Mouse (Mus musculus): ENCODE measurements around the gene Trappc12. TPM values are rescaled to one million over a fixed set of nuclear protein-coding genes. Genes with fewer than 3 reads are reported as not detected.

Trappc12 gene
- polyA plus RNA-seq, 1 experiment from 2014 or later: 41.9 TPM

GRCm38 (mm10) chr12:28727061-28727460, 23.2 kb downstream of the Trappc12 start:
- no peaks in the 10 kb centered on the region for H3K27me3 ChIP-seq
- H3K36me3 ChIP-seq: peaks cover 42% of the 10 kb centered on the region
- no peak overlapping the region for H3K9ac ChIP-seq
- H3K27ac ChIP-seq: no peak overlapping the region
- no peak overlapping the region for H3K4me2 ChIP-seq
- no peaks in the 10 kb centered on the region for H3K9me3 ChIP-seq
- no peak overlapping the region for H3K4me3 ChIP-seq
- ATAC-seq (ENCODE audit: low FRiP score): no peak
- peaks cover 7% of the 10 kb centered on the region; the same call in 1 of the 2 replicates for H3K4me1 ChIP-seq (replicated peaks)
- WGBS: 93% methylated on average over 5 of the region's 5 CpGs

- H3K27ac ChIP-seq: no peak overlapping the region
- no peak overlapping the region for H3K4me2 ChIP-seq
- ATAC-seq (ENCODE audit: low FRiP score): no peak
- H3K36me3 ChIP-seq: peaks cover 42% of the 10 kb centered on the region
- H3K4me1 ChIP-seq (replicated peaks): peaks cover 7% of the 10 kb centered on the region; the same call in 1 of the 2 replicates
- H3K9ac ChIP-seq: no peak overlapping the region
- no peak overlapping the region for H3K4me3 ChIP-seq
- WGBS: 94% methylated on average over 4 of the region's 4 CpGs
- no peaks in the 10 kb centered on the region for H3K9me3 ChIP-seq
- H3K27me3 ChIP-seq: no peaks in the 10 kb centered on the region
Measured at GRCm38 (mm10) chr12:28726204-28726603, 24.1 kb downstream of the Trappc12 start.

- H3K36me3 ChIP-seq: peaks cover 46% of the 10 kb centered on the region
- 68% methylated on average over 3 of the region's 3 CpGs for WGBS
- ATAC-seq (ENCODE audit: low FRiP score): no peak
- H3K4me1 ChIP-seq (replicated peaks): peaks cover 7% of the 10 kb centered on the region; the same call in 1 of the 2 replicates
- H3K9ac ChIP-seq: no peak overlapping the region
- H3K27me3 ChIP-seq: no peaks in the 10 kb centered on the region
- H3K4me3 ChIP-seq: no peak overlapping the region
- H3K27ac ChIP-seq: peak overlapping the region; percentile 52; the same call in 1 of the 2 replicates
- no peaks in the 10 kb centered on the region for H3K9me3 ChIP-seq
- no peak overlapping the region for H3K4me2 ChIP-seq
Measured at GRCm38 (mm10) chr12:28724366-28724765, 25.9 kb downstream of the Trappc12 start.

- 87% methylated on average over 2 of the region's 2 CpGs for WGBS
- ATAC-seq (ENCODE audit: low FRiP score): no peak
- H3K36me3 ChIP-seq: peaks cover 57% of the 10 kb centered on the region
- H3K4me2 ChIP-seq: no peak overlapping the region
- no peak overlapping the region for H3K9ac ChIP-seq
- no peaks in the 10 kb centered on the region for H3K9me3 ChIP-seq
- H3K4me3 ChIP-seq: no peak overlapping the region
- H3K27me3 ChIP-seq: no peaks in the 10 kb centered on the region
- H3K4me1 ChIP-seq (replicated peaks): no peaks in the 10 kb centered on the region; the same call in 1 of the 2 replicates
- H3K27ac ChIP-seq: no peak overlapping the region
Measured at GRCm38 (mm10) chr12:28718106-28718505, 32.2 kb downstream of the Trappc12 start.

- H3K36me3 ChIP-seq: peaks cover 60% of the 10 kb centered on the region
- 57% methylated on average over 2 of the region's 2 CpGs for WGBS
Measured at GRCm38 (mm10) chr12:28717066-28717465, 33.2 kb downstream of the Trappc12 start.

GRCm38 (mm10) chr12:28714822-28715632, 35.2 kb downstream of the Trappc12 start:
- no peak overlapping the region for H3K27ac ChIP-seq
- 87% methylated on average over 24 of the region's 24 CpGs for WGBS
- H3K9me3 ChIP-seq: no peaks in the 10 kb centered on the region
- no peaks in the 10 kb centered on the region for H3K27me3 ChIP-seq
- H3K36me3 ChIP-seq: peaks cover 60% of the 10 kb centered on the region
- H3K9ac ChIP-seq: no peak overlapping the region
- H3K4me1 ChIP-seq (replicated peaks): peaks cover 15% of the 10 kb centered on the region
- ATAC-seq (ENCODE audit: low FRiP score): no peak
- no peak overlapping the region for H3K4me3 ChIP-seq
- no peak overlapping the region for H3K4me2 ChIP-seq

More at GRCm38 (mm10) chr12:28717066-28717465, 33.2 kb downstream of the Trappc12 start:
- Histone ChIP-seq H3K9ac (no peak overlapping the region), H3K27ac (no peak overlapping the region), H3K4me3 (no peak overlapping the region), H3K27me3 (no peaks in the 10 kb centered on the region), H3K4me1 (replicated peaks) (no peaks in the 10 kb centered on the region; the same call in 1 of the 2 replicates), H3K9me3 (no peaks in the 10 kb centered on the region), H3K4me2 (no peak overlapping the region)
- no peak for ATAC-seq (ENCODE audit: low FRiP score)

- 65% methylated on average over 22 of the region's 22 CpGs for WGBS
- H3K27ac ChIP-seq: peak overlapping the region; percentile 79
- H3K36me3 ChIP-seq: peaks cover 64% of the 10 kb centered on the region
- no peaks in the 10 kb centered on the region for H3K27me3 ChIP-seq
- no peak overlapping the region for H3K4me2 ChIP-seq
- no peaks in the 10 kb centered on the region for H3K9me3 ChIP-seq
- peak overlapping the region; percentile 51; the same call in 1 of the 2 replicates for H3K9ac ChIP-seq
- ATAC-seq (ENCODE audit: low FRiP score): peak; percentile 52; the same call in 1 of the 2 replicates
- no peak overlapping the region for H3K4me3 ChIP-seq
- H3K4me1 ChIP-seq (replicated peaks): peaks cover 20% of the 10 kb centered on the region
Measured at GRCm38 (mm10) chr12:28710566-28711185, 39.6 kb downstream of the Trappc12 start.

GRCm38 (mm10) chr12:28708154-28708553, 42.1 kb downstream of the Trappc12 start:
- H3K27me3 ChIP-seq: no peaks in the 10 kb centered on the region
- peaks cover 59% of the 10 kb centered on the region for H3K36me3 ChIP-seq
- 87% methylated on average over 4 of the region's 4 CpGs for WGBS
- no peak for ATAC-seq (ENCODE audit: low FRiP score)
- no peaks in the 10 kb centered on the region for H3K9me3 ChIP-seq
- no peak overlapping the region for H3K4me2 ChIP-seq
- H3K4me3 ChIP-seq: no peak overlapping the region
- no peak overlapping the region; the same call in 1 of the 2 replicates for H3K9ac ChIP-seq
- H3K4me1 ChIP-seq (replicated peaks): peaks cover 34% of the 10 kb centered on the region
- no peak overlapping the region for H3K27ac ChIP-seq

- peaks cover 31% of the 10 kb centered on the region for H3K36me3 ChIP-seq
- H3K9ac ChIP-seq: peak overlapping the region; percentile 68; the same call in 1 of the 2 replicates
- peaks cover 38% of the 10 kb centered on the region for H3K4me1 ChIP-seq (replicated peaks)
- H3K4me2 ChIP-seq: no peak overlapping the region
- no peaks in the 10 kb centered on the region for H3K27me3 ChIP-seq
- H3K9me3 ChIP-seq: no peaks in the 10 kb centered on the region
- no peak overlapping the region for H3K27ac ChIP-seq
- H3K4me3 ChIP-seq: no peak overlapping the region
- no peak for ATAC-seq (ENCODE audit: low FRiP score)
- 87% methylated on average over 6 of the region's 6 CpGs for WGBS
Measured at GRCm38 (mm10) chr12:28705204-28705603, 45.1 kb downstream of the Trappc12 start.

GRCm38 (mm10) chr12:28704381-28704780, 45.9 kb downstream of the Trappc12 start:
- Histone ChIP-seq H3K9me3 (no peaks in the 10 kb centered on the region), H3K9ac (peak overlapping the region; percentile 68), H3K4me3 (no peak overlapping the region), H3K27me3 (no peaks in the 10 kb centered on the region), H3K27ac (peak overlapping the region; percentile 32; the same call in 1 of the 2 replicates), H3K36me3 (peaks cover 23% of the 10 kb centered on the region), H3K4me1 (replicated peaks) (peaks cover 37% of the 10 kb centered on the region), H3K4me2 (0 out of 2 replicates have a peak overlapping the region, but pooled peaks have one; percentile 19)
- no peak for ATAC-seq (ENCODE audit: low FRiP score)
- 5% methylated on average over 12 of the region's 12 CpGs for WGBS

GRCm38 (mm10) chr12:28701302-28701701, 49.0 kb downstream of the Trappc12 start:
- ATAC-seq (ENCODE audit: low FRiP score): no peak
- no peaks in the 10 kb centered on the region for H3K27me3 ChIP-seq
- H3K9me3 ChIP-seq: no peaks in the 10 kb centered on the region
- H3K4me2 ChIP-seq: no peak overlapping the region
- H3K9ac ChIP-seq: peak overlapping the region; percentile 29; the same call in 1 of the 2 replicates
- no peak overlapping the region for H3K4me3 ChIP-seq
- peaks cover 7% of the 10 kb centered on the region for H3K36me3 ChIP-seq
- peak overlapping the region; percentile 89 for H3K27ac ChIP-seq
- H3K4me1 ChIP-seq (replicated peaks): peaks cover 46% of the 10 kb centered on the region
- WGBS: 90% methylated on average over 11 of the region's 11 CpGs

- no peak overlapping the region for H3K4me3 ChIP-seq
Measured at GRCm38 (mm10) chr12:28700561-28701025, 49.7 kb downstream of the Trappc12 start.

More at GRCm38 (mm10) chr12:28700561-28701025, 49.7 kb downstream of the Trappc12 start:
- ATAC-seq (ENCODE audit: low FRiP score): peak; percentile 16
- Histone ChIP-seq H3K4me1 (replicated peaks) (peaks cover 46% of the 10 kb centered on the region), H3K36me3 (peaks cover 14% of the 10 kb centered on the region), H3K27me3 (no peaks in the 10 kb centered on the region), H3K27ac (peak overlapping the region; percentile 89), H3K4me2 (no peak overlapping the region), H3K9ac (peak overlapping the region; percentile 53; the same call in 1 of the 2 replicates), H3K9me3 (no peaks in the 10 kb centered on the region)
- WGBS: 70% methylated on average over 19 of the region's 19 CpGs
